Mouse (Mus musculus) layer of hippocampus, adult 2 months (tissue): Measurements from ENCODE around the gene Ptges. TPM values are rescaled to one million over a fixed set of nuclear protein-coding genes. Genes with fewer than 3 reads are reported as not detected.
"Not testable (repeated sequence)": the region's sequence is repeated elsewhere in the genome, so short reads cannot be mapped to it uniquely, and the experiment has no call there.

ENCODE experiments used
- DNase-seq, 2 experiments: peaks; one replicate each; pipeline ENCODE4 v3.0.0; 2022; ENCODE audit warnings: low spot score in 2 of 2
- H3K27ac ChIP-seq: fragments of 200-600 bp; 2 replicates; pipeline ENCODE4 v1.8.1; 2022
- H3K4me3 ChIP-seq: fragments of 200-600 bp; 2 replicates; pipeline ENCODE4 v1.8.1; 2022; ENCODE audit warnings: mild to moderate bottlenecking
- CTCF ChIP-seq: fragments of 200-600 bp; conservative IDR thresholded peaks from 2 replicates; pipeline ENCODE4 v1.8.1; 2022; ENCODE audit warnings: antibody characterized with exemption, mild to moderate bottlenecking, moderate library complexity
- total RNA-seq, 2 experiments: library from RNA; stranded (reverse); gene quantifications; 2 replicates each; pipeline ENCODE4 v1.2.3; 2021

Ptges gene
- total RNA-seq, 2 experiments from 2014 or later = 4.2 to 4.5 TPM

- DNase-seq = no peak
- Histone ChIP-seq H3K27ac (no peak overlapping the region), H3K4me3 (no peak overlapping the region)
- no peak for TF ChIP-seq CTCF
Measured at GRCm38 (mm10) chr2:30923099-30923498, 6.6 kb downstream of the Ptges start.

- TF ChIP-seq CTCF = no peak
- H3K4me3 ChIP-seq = no peak overlapping the region
- no peak overlapping the region for H3K27ac ChIP-seq
- peak in 1 of 2 experiments; percentile 15 for DNase-seq
Measured at GRCm38 (mm10) chr2:30920216-30920615, 9.4 kb downstream of the Ptges start.

GRCm38 (mm10) chr2:30918780-30919329, 10.8 kb downstream of the Ptges start:
- no peak for TF ChIP-seq CTCF
- no peak for DNase-seq
- Histone ChIP-seq H3K27ac (no peak overlapping the region), H3K4me3 (no peak overlapping the region)

- H3K27ac ChIP-seq = no peak overlapping the region
- no peak for DNase-seq
- H3K4me3 ChIP-seq = no peak overlapping the region
- TF ChIP-seq CTCF = no peak
Measured at GRCm38 (mm10) chr2:30918126-30918525, 11.5 kb downstream of the Ptges start.

GRCm38 (mm10) chr2:30917649-30918048, 12.0 kb downstream of the Ptges start:
- Histone ChIP-seq H3K4me3 (no peak overlapping the region), H3K27ac (no peak overlapping the region)
- no peak for DNase-seq
- no peak for TF ChIP-seq CTCF

- not testable (repeated sequence) for H3K27ac ChIP-seq, DNase-seq, H3K4me3 ChIP-seq
Measured at GRCm38 (mm10) chr2:30915933-30916332, 13.7 kb downstream of the Ptges start.

GRCm38 (mm10) chr2:30915376-30915775, 14.3 kb downstream of the Ptges start:
- no peak for TF ChIP-seq CTCF
- H3K27ac ChIP-seq = no peak overlapping the region
- H3K4me3 ChIP-seq = no peak overlapping the region
- DNase-seq = no peak

GRCm38 (mm10) chr2:30914836-30915235, 14.8 kb downstream of the Ptges start:
- no peak for TF ChIP-seq CTCF
- DNase-seq = no peak

GRCm38 (mm10) chr2:30913022-30913421, 16.6 kb downstream of the Ptges start:
- Histone ChIP-seq H3K27ac (no peak overlapping the region), H3K4me3 (no peak overlapping the region)
- no peak for DNase-seq
- no peak for TF ChIP-seq CTCF

More at GRCm38 (mm10) chr2:30914836-30915235, 14.8 kb downstream of the Ptges start:
- peak overlapping the region; percentile 23; the same call in 1 of the 2 replicates for H3K27ac ChIP-seq
- H3K4me3 ChIP-seq = no peak overlapping the region

- Histone ChIP-seq H3K27ac (no peak overlapping the region), H3K4me3 (no peak overlapping the region)
- DNase-seq = no peak
- TF ChIP-seq CTCF = no peak
Measured at GRCm38 (mm10) chr2:30912291-30912773, 17.3 kb downstream of the Ptges start.

- H3K27ac ChIP-seq = no peak overlapping the region
- no peak for DNase-seq
- H3K4me3 ChIP-seq = no peak overlapping the region
- no peak for TF ChIP-seq CTCF
Measured at GRCm38 (mm10) chr2:30906641-30907040, 23.0 kb downstream of the Ptges start.

- Histone ChIP-seq H3K4me3 (no peak overlapping the region), H3K27ac (no peak overlapping the region)
- no peak for TF ChIP-seq CTCF
- DNase-seq = no peak
Measured at GRCm38 (mm10) chr2:30905906-30906305, 23.8 kb downstream of the Ptges start.

- H3K4me3 ChIP-seq = no peak overlapping the region
- DNase-seq = no peak
- no peak for TF ChIP-seq CTCF
- no peak overlapping the region for H3K27ac ChIP-seq
Measured at GRCm38 (mm10) chr2:30904991-30905390, 24.7 kb downstream of the Ptges start.

- no peak for TF ChIP-seq CTCF
- H3K27ac ChIP-seq = no peak overlapping the region
- no peak for DNase-seq
Measured at GRCm38 (mm10) chr2:30904231-30904630, 25.4 kb downstream of the Ptges start.

More at GRCm38 (mm10) chr2:30904231-30904630, 25.4 kb downstream of the Ptges start:
- no peak overlapping the region for H3K4me3 ChIP-seq
